Mouse (Mus musculus) NIH3T3 (cell line): ENCODE measurements around the gene Arhgap31.

Experiments
- DNase-seq: peaks from one replicate; pipeline ENCODE4 v3.0.0-alpha.2; 2012; ENCODE audit warnings: low read depth

The Arhgap31 gene

DNA sequence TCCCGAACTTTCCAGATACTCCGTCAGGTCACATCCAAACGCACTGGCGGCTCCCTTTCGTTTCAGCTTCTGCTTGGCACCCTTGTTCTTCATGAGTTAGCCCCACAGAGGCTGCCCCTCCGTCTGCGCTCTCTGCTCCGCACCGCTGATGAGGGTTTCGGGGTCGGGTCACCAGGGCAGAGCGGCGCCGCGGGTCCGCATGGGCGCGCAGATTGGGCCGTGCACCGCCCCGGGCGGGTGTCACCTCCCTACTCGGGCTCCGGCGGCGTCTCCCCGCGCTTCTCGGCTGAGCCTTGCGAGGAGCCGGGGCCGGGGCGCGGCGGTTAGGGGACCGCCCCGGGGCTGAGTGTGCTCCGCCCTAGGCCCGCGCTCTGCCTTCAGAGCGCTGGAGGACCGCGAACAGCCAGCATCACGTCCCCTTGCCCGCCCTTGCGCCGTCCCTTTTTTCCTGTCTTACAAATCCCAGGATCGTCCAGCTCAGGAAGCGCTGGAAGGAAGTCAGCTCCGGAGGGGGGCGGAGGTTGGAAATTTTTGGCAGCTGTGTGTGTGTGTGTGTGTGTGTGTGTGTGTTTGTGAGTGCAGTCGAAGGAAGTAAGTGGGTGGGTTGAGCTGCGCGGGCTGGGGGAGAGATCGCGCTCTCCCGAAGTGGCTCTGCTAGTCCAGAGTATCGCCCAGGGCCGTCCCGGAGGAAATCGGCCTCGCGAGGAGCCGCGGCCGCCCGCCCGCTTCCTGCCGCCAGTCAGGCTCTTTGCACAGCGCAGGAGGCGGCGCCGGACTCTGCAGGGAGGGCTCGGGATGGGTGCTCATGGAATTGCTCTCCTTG is at the start of gene Arhgap31:
Arhgap31 (minus strand) TSS at position 694 of the 823 bp plus-strand sequence.
- DNase-seq: peak; percentile 81

GRCm38 (mm10) chr16:38762401-38762800 is 49.3 kb upstream of the Arhgap31 start:
- no peak for DNase-seq

- no peak for DNase-seq
Observed at GRCm38 (mm10) chr16:38761972-38762371, 48.9 kb upstream of the Arhgap31 start.

- no peak for DNase-seq
Observed at GRCm38 (mm10) chr16:38760834-38761375, 47.8 kb upstream of the Arhgap31 start.

GRCm38 (mm10) chr16:38760239-38760638 is 47.2 kb upstream of the Arhgap31 start:
- no peak for DNase-seq

- DNase-seq: no peak
Observed at GRCm38 (mm10) chr16:38758104-38758861, 45.2 kb upstream of the Arhgap31 start.

DNA sequence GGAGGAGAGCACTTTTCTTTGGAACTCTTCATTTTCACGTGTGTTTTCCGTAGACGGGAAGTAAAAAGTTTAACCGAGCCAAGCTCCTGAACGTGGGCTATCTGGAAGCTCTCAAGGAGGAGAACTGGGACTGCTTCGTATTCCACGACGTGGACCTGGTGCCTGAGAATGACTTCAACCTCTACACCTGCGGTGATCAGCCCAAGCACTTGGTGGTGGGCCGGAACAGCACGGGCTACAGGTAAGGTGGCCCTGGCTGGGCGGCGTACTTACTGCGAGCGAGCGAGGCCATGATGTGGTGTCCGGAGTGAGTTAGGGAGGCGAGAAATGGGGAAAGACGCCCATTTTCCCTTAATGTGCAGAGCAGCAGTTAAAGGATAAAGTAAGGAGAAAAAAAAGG is 44.6 kb upstream of the Arhgap31 start:
- no peak for DNase-seq

- peak; percentile 9 for DNase-seq
Observed at GRCm38 (mm10) chr16:38756572-38756971, 43.5 kb upstream of the Arhgap31 start.

GRCm38 (mm10) chr16:38756177-38756503 is 43.1 kb upstream of the Arhgap31 start:
- DNase-seq: no peak

DNA sequence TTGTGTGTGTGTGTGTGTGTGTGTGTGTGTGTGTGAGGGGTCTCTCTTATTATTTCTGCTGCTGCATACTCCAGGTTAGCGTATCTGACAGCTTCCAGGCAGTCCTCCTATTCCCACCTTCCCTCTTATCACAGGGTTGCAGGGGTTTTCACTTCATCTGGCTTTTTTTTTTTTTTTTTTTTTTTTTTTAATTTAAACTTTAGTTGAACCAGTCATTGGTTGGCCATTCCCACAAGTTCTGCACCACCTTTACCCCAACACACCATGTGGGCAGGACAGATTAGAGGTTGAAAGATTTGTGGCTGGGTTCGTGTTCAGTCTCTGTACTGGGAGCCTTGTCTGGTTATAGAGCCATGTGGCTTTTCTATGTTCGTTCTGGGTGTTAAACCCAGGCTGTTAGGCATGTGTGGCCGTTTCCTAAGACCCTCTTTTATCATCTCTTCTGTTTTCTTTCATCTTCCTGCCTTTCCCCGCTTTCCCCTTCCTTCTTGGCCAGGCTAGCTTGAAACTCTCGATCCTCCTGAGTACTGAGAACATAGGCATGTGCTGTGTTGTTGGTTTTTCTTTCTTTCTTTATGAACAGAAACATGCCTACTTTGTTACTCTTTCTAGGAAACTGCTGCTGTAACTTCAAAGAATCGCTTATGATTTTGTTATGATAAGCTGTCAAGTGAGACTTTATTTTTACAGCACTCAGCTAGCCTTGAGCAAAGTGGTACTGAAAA is 42.5 kb upstream of the Arhgap31 start:
- no peak for DNase-seq

DNA sequence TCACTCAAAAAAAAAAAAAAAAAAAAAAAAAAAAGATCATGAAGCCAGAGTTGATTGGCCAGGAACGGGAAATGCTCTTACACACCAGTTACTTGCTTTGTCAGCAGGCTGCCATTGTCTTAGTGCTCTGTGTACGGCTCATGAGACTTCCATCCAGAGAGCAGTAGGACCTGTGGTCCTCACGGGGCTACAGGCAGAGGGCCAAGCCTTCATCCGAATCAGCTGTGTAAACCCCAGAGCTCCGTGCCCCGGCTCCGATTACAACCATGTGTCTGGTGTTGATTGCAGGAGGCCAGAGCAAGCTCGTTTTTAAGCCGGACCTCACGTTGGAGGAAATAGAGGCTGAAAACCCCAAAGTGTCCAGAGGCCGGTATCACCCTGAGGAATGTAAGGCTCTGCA is 40.6 kb upstream of the Arhgap31 start:
- peak; percentile 25 for DNase-seq

DNA sequence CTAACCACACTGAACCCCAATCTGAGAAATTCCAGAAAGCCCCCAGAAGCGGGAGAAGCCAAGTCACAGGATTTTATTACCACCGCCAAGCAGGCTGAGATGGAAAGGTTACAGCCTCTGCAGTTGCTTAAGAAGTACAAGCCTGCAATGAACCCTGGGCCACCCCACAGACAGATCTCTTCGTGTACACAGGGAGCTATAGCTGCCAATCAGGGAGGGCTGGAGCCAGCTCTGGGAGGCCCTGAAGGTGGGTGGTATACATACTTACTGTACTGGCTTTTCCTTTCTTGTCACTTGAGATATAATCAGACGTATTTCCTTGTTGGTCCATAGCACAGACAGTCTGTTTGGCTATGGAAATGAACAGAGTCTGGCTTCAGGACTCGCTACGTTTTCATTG is 37.7 kb upstream of the Arhgap31 start:
- DNase-seq: no peak

GRCm38 (mm10) chr16:38743941-38744673 is 31.0 kb upstream of the Arhgap31 start:
- no peak for DNase-seq

GRCm38 (mm10) chr16:38742659-38743131 is 29.6 kb upstream of the Arhgap31 start:
- DNase-seq: no peak

DNA sequence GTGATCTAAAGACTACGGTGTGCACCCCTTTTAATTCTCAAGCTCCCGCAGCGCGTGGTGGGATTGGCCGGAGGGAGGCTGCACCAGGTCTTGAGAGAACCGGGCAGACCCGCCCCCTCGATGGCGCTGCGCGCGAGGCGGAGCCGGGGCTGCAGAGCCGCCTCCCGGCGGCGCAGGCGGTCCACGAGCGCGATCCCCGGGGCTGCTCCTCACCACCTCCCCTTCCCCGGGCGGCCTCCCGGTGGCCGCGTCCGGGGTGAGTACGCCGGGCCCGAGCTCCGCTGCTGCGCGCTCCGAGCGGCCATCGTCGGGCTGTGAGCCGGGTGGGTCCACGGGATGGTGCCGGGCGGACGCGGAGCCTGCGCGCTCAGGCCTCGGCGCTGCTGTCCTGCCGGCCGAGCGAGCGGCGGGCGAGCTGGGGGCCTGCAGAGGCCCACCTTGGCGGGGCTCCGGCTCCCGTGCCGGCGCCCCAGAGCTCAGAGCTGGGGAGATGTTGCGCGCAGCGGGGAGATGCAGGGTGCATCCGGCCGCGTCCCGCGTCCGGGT is 29.1 kb upstream of the Arhgap31 start, which contains the start of gene B4galt4:
B4galt4 (plus strand) TSS at position 152 of the 546 bp plus-strand sequence.
- DNase-seq: peak; percentile 60

DNA sequence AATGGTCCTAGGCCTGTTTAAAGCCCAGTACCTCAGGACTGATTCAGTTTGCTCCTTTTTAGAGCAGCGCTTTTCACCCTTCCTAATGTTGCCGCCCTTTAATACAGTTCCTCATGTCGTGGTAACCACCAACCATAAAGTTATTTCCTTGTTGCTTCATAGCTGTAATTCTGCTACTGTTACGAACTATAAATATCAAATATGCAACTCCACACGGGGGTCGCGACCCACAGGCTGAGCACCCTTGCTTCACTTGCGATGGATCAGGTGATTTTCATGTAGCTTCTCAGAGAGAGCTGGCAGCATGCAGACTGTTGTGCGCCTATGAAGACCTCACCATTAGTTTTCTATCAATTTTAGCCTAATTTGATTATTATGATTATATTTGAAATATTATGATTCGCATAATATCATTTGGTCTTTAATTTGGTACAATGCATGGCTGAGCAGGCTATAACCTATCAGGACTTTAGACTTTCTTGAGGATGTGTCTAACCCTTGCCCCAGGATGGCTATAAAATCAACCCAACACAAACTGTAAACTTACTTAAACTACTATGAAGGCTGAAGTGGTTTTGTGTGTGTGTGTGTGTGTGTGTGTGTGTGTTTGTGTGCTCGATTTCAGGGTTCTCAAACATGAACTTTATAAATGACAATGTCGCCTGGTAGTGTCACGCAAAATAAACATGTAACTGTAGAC is 28.3 kb upstream of the Arhgap31 start:
- DNase-seq: no peak

- no peak for DNase-seq
Observed at GRCm38 (mm10) chr16:38730921-38731320, 17.8 kb upstream of the Arhgap31 start.

- peak; percentile 80 for DNase-seq
Observed at GRCm38 (mm10) chr16:38729610-38730288, 16.7 kb upstream of the Arhgap31 start.

- DNase-seq: no peak
Observed at GRCm38 (mm10) chr16:38729139-38729538, 16.1 kb upstream of the Arhgap31 start.

GRCm38 (mm10) chr16:38728576-38729132 is 15.6 kb upstream of the Arhgap31 start:
- no peak for DNase-seq
